Mouse (Mus musculus): ENCODE data around the gene Fastkd5. TPM values are rescaled to one million over a fixed set of nuclear protein-coding genes. Genes with fewer than 3 reads are reported as not detected.
"Not testable (repeated sequence)": the region's sequence is repeated elsewhere in the genome, so short reads cannot be mapped to it uniquely, and the experiment has no call there.

Fastkd5 gene
- polyA plus RNA-seq, 1 experiment from 2014 or later = 7.9 TPM

DNA sequence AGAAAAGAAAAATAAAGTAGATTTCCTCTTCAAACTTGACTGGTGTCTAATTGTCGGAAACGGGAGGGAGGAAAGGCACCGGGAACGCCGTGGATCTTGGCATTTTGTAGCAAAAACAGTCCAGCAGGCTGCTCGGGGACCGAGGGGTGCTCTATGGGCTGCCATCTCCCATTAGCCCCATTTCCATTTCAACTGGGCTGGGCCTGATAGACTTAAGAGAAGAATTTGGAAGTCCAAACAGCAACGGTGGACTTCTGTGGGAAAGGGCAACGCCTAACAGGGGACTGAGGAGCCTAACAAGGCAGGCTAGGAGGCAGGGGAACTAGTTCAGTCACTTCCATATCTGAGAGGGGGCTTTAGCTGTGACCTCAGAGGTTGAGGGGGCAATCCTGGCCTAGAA, 52.8 kb downstream of the Fastkd5 start:
- Histone ChIP-seq H3K9ac (ENCODE audit: low read depth, low read length) (no peak overlapping the region), H3K27me3 (ENCODE audit: control insufficient read depth, insufficient read depth, low read depth, low read length) (peaks cover 73% of the 10 kb centered on the region), H3K9me3 (replicated peaks; ENCODE audit: control insufficient read depth, low read length) (no peaks in the 10 kb centered on the region), H3K4me2 (ENCODE audit: low read depth, low read length) (peak overlapping the region; percentile 42; the same call in 1 of the 2 replicates), H3K36me3 (ENCODE audit: control insufficient read depth, insufficient read depth) (no peaks in the 10 kb centered on the region), H3K4me1 (ENCODE audit: control insufficient read depth, low read depth, low read length) (peaks cover 6% of the 10 kb centered on the region), H3K27ac (ENCODE audit: low read length) (no peak overlapping the region), H3K4me3 (ENCODE audit: low read depth, low read length) (no peak overlapping the region)
- WGBS (ENCODE audit: insufficient replicate concordance) = 5% methylated on average over 9 of the region's 9 CpGs
- no peak for ATAC-seq (ENCODE audit: low read depth)

DNA sequence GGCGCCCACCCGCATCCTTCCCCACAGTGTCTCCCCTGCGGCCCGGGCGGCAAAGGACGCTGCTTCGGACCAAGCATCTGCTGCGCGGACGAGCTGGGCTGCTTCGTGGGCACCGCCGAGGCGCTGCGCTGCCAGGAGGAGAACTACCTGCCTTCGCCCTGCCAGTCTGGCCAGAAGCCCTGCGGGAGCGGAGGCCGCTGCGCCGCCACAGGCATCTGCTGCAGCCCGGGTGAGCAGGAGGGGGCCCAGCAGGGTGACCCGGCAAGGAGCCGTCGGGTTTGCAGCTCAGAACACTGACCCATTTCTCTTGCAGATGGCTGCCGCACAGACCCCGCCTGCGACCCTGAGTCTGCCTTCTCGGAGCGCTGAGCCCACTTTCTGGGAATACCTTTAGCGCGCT, 53.3 kb downstream of the Fastkd5 start:
- not testable (repeated sequence) for H3K9ac ChIP-seq (ENCODE audit: low read depth, low read length); H3K36me3 ChIP-seq (ENCODE audit: control insufficient read depth, insufficient read depth); ATAC-seq (ENCODE audit: low read depth); H3K4me1 ChIP-seq (ENCODE audit: control insufficient read depth, low read depth, low read length); H3K27ac ChIP-seq (ENCODE audit: low read length); H3K9me3 ChIP-seq (replicated peaks; ENCODE audit: control insufficient read depth, low read length)
- Histone ChIP-seq H3K27me3 (ENCODE audit: control insufficient read depth, insufficient read depth, low read depth, low read length) (peaks cover 69% of the 10 kb centered on the region), H3K4me2 (ENCODE audit: low read depth, low read length) (peak overlapping the region; percentile 42), H3K4me3 (ENCODE audit: low read depth, low read length) (peak overlapping the region; percentile 23; the same call in 1 of the 2 replicates)
- WGBS (ENCODE audit: insufficient replicate concordance) = 6% methylated on average over 27 of the region's 32 CpGs

DNA sequence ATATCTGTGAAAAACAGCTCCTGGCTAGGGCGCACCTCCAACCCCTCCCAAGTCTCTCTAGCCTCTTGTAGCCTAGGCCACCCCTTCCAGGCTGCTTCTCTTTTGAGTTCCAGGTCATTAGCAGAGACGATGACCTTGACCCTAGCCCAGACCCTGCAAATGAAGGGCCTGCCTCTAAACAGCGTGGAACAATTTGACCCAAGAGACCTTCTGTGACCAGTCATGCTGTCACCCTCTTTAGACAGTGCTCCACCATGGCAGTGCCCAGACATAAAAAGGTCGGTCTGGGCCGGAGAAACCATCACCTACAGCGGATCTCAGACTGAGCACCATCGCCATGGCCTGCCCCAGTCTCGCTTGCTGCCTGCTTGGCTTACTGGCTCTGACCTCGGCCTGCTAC, 54.0 kb downstream of the Fastkd5 start, which contains the start of gene Oxt:
Gene Oxt (plus strand): TSS at position 301 of the 400 bp plus-strand sequence.
- Histone ChIP-seq H3K9ac (ENCODE audit: low read depth, low read length) (no peak within 1 kb of the TSS), H3K36me3 (ENCODE audit: control insufficient read depth, insufficient read depth) (no peaks in the 10 kb centered on the region), H3K27me3 (ENCODE audit: control insufficient read depth, insufficient read depth, low read depth, low read length) (peaks cover 62% of the 10 kb centered on the region), H3K4me1 (ENCODE audit: control insufficient read depth, low read depth, low read length) (peaks cover 6% of the 10 kb centered on the region), H3K9me3 (replicated peaks; ENCODE audit: control insufficient read depth, low read length) (no peaks in the 10 kb centered on the region), H3K4me3 (ENCODE audit: low read depth, low read length) (peak within 1 kb of the TSS; percentile 23; the same call in 1 of the 2 replicates), H3K4me2 (ENCODE audit: low read depth, low read length) (peak within 1 kb of the TSS; percentile 42), H3K27ac (ENCODE audit: low read length) (no peak within 1 kb of the TSS)
- ATAC-seq (ENCODE audit: low read depth) = no peak
- WGBS (ENCODE audit: insufficient replicate concordance) = 53% methylated on average over 9 of the region's 9 CpGs

DNA sequence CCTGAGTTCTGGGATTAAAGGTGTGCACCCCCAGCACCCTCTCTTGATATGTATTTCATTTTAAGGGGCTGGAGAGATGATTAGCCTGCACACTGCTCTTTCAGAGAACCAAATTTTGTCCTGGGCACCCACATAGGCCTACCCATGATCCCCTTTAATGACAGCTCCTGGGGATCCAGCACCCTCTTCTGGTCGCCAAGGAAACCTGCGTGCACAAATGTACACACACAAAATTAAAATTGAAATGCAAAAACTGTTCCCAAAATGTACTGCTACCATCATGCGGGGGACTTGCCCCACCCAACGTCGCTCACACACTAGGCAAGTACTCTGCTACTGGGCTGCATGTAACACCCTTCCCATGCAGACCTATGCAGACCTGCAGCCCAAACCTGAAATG, 54.9 kb downstream of the Fastkd5 start:
- peaks cover 53% of the 10 kb centered on the region for H3K27me3 ChIP-seq (ENCODE audit: control insufficient read depth, insufficient read depth, low read depth, low read length)
- ATAC-seq (ENCODE audit: low read depth) = no peak

DNA sequence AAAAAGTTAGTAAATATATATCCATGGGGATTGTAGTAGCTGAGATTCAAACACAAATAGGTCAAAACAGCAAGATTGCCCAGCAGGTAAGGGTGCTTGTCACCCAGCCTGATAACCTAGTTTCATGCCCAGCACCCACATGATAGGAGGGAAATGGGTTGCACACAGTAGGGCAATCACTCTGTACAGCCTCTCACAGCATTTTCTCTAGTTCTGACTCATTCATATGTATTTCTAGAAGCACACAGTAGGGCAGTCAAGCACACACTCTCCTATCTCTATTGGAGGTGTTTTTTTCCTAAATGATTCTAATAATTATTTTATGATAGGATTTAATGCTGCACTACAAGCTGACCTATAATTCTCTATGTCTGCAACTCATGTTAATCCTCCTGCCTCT, 59.9 kb downstream of the Fastkd5 start:
- peaks cover 1% of the 10 kb centered on the region; the same call in 1 of the 2 replicates for H3K4me1 ChIP-seq (ENCODE audit: control insufficient read depth, low read depth, low read length)
- H3K27me3 ChIP-seq (ENCODE audit: control insufficient read depth, insufficient read depth, low read depth, low read length) = peaks cover 3% of the 10 kb centered on the region; the same call in 1 of the 2 replicates
- H3K27ac ChIP-seq (ENCODE audit: low read length) = no peak overlapping the region
- no peak overlapping the region for H3K4me2 ChIP-seq (ENCODE audit: low read depth, low read length)
- H3K36me3 ChIP-seq (ENCODE audit: control insufficient read depth, insufficient read depth) = 0 out of 2 replicates have a peak, but pooled peaks cover 8% of the 10 kb centered on the region
- H3K4me3 ChIP-seq (ENCODE audit: low read depth, low read length) = no peak overlapping the region
- ATAC-seq (ENCODE audit: low read depth) = no peak
- H3K9me3 ChIP-seq (replicated peaks; ENCODE audit: control insufficient read depth, low read length) = no peaks in the 10 kb centered on the region
- no peak overlapping the region for H3K9ac ChIP-seq (ENCODE audit: low read depth, low read length)

More for the DNA sequence above, 54.9 kb downstream of the Fastkd5 start:
- H3K36me3 ChIP-seq (ENCODE audit: control insufficient read depth, insufficient read depth) = no peaks in the 10 kb centered on the region
- 59% methylated on average over 5 of the region's 5 CpGs for WGBS (ENCODE audit: insufficient replicate concordance)
- H3K27ac ChIP-seq (ENCODE audit: low read length) = no peak overlapping the region
- no peaks in the 10 kb centered on the region for H3K9me3 ChIP-seq (replicated peaks; ENCODE audit: control insufficient read depth, low read length)
- no peak overlapping the region for H3K4me2 ChIP-seq (ENCODE audit: low read depth, low read length)
- H3K4me3 ChIP-seq (ENCODE audit: low read depth, low read length) = no peak overlapping the region
- peaks cover 6% of the 10 kb centered on the region for H3K4me1 ChIP-seq (ENCODE audit: control insufficient read depth, low read depth, low read length)
- H3K9ac ChIP-seq (ENCODE audit: low read depth, low read length) = no peak overlapping the region

DNA sequence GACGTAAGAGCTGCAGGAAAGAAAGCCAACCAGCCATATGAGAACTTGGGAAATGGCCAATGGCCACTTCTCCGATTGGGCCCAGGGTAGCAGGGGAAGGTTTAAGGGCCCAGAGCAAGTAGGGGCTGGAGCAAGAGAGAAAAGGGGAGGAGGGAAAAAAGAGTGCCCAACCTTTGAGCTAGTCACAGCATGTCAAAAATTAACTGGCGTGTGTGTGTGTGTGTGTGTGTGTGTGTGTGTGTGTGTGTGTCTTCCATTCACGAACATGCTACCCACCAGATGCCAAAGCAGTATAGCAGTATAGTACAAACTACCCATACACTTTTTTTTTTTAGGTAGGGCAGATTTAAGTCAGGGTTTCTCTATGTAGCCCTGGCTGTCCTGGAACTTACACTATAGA, 60.9 kb downstream of the Fastkd5 start:
- no peak for ATAC-seq (ENCODE audit: low read depth)

DNA sequence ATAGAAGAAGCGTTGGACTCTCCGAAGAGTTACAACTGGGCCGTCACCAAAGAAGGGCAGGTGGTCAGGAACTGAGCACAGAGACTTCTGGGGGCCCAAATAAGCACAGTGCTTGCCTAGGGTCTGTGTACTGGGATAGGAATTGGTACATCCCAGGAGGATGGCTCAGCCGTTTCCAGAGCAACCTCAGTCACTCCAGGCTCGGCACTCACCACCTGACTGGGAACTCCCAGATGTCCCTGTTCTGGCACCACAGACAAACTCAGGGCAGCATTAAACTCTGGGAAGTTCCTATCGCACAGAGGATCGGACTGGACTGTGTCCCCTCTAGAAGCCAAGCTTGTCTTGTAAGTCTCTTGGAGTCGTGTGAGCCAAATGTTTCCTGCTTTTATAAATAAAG, 64.8 kb downstream of the Fastkd5 start:
- no peak for ATAC-seq (ENCODE audit: low read depth)
- H3K4me3 ChIP-seq (ENCODE audit: low read depth, low read length) = no peak overlapping the region
- 0 out of 2 replicates have a peak, but pooled peaks cover 8% of the 10 kb centered on the region for H3K36me3 ChIP-seq (ENCODE audit: control insufficient read depth, insufficient read depth)
- H3K9me3 ChIP-seq (replicated peaks; ENCODE audit: control insufficient read depth, low read length) = no peaks in the 10 kb centered on the region
- no peak overlapping the region for H3K27ac ChIP-seq (ENCODE audit: low read length)
- peak overlapping the region; percentile 84; the same call in 1 of the 2 replicates for H3K4me2 ChIP-seq (ENCODE audit: low read depth, low read length)
- no peak overlapping the region; the same call in 1 of the 2 replicates for H3K9ac ChIP-seq (ENCODE audit: low read depth, low read length)
- 85% methylated on average over 8 of the region's 8 CpGs for WGBS (ENCODE audit: insufficient replicate concordance)
- H3K27me3 ChIP-seq (ENCODE audit: control insufficient read depth, insufficient read depth, low read depth, low read length) = no peaks in the 10 kb centered on the region
- peaks cover 16% of the 10 kb centered on the region for H3K4me1 ChIP-seq (ENCODE audit: control insufficient read depth, low read depth, low read length)

More for the DNA sequence above, 60.9 kb downstream of the Fastkd5 start:
- Histone ChIP-seq H3K27me3 (ENCODE audit: control insufficient read depth, insufficient read depth, low read depth, low read length) (peaks cover 2% of the 10 kb centered on the region; the same call in 1 of the 2 replicates), H3K4me3 (ENCODE audit: low read depth, low read length) (no peak overlapping the region), H3K9me3 (replicated peaks; ENCODE audit: control insufficient read depth, low read length) (no peaks in the 10 kb centered on the region), H3K27ac (ENCODE audit: low read length) (no peak overlapping the region), H3K36me3 (ENCODE audit: control insufficient read depth, insufficient read depth) (0 out of 2 replicates have a peak, but pooled peaks cover 8% of the 10 kb centered on the region), H3K4me2 (ENCODE audit: low read depth, low read length) (no peak overlapping the region), H3K4me1 (ENCODE audit: control insufficient read depth, low read depth, low read length) (peaks cover 8% of the 10 kb centered on the region), H3K9ac (ENCODE audit: low read depth, low read length) (no peak overlapping the region)
- 68% methylated on average over 4 of the region's 4 CpGs for WGBS (ENCODE audit: insufficient replicate concordance)

DNA sequence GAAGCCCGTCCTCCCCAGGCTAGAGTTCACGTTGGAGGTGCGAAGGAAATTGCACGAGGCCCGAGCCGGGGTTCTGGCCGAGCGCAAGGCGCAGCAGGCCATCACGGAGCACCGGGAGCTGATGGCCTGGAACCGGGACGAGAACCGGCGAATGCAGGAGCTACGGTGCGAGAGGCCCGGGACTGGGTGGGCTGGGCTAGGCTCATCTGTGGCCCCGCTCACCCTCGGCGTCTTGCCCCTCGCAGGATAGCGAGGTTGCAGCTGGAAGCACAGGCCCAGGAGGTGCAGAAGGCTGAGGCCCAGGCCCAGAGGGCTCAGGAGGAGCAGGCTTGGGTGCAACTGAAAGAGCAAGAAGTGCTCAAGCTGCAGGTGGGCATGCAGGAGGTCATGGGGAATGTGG, 65.8 kb downstream of the Fastkd5 start:
- Histone ChIP-seq H3K4me2 (ENCODE audit: low read depth, low read length) (peak overlapping the region; percentile 84), H3K36me3 (ENCODE audit: control insufficient read depth, insufficient read depth) (0 out of 2 replicates have a peak, but pooled peaks cover 8% of the 10 kb centered on the region), H3K27me3 (ENCODE audit: control insufficient read depth, insufficient read depth, low read depth, low read length) (no peaks in the 10 kb centered on the region), H3K9ac (ENCODE audit: low read depth, low read length) (peak overlapping the region; percentile 89), H3K9me3 (replicated peaks; ENCODE audit: control insufficient read depth, low read length) (no peaks in the 10 kb centered on the region), H3K4me3 (ENCODE audit: low read depth, low read length) (peak overlapping the region; percentile 87), H3K4me1 (ENCODE audit: control insufficient read depth, low read depth, low read length) (peaks cover 16% of the 10 kb centered on the region), H3K27ac (ENCODE audit: low read length) (peak overlapping the region; percentile 39; the same call in 1 of the 2 replicates)
- WGBS (ENCODE audit: insufficient replicate concordance) = under 1% methylated on average over 23 of the region's 23 CpGs
- ATAC-seq (ENCODE audit: low read depth) = peak; percentile 10; the same call in 1 of the 2 replicates

All from liver, embryonic 16.5 days (tissue).